Mouse (Mus musculus): Measurements from ENCODE around the gene Cldn18. TPM values are rescaled to one million over a fixed set of nuclear protein-coding genes. Genes with fewer than 3 reads are reported as not detected.

The Cldn18 gene
- not detected in 2 replicates for polyA plus RNA-seq (2016; fragmentation: Nextera tagmentation; extraction: Ambion mirVana)

- Histone ChIP-seq H3K27me3 (ENCODE audit: low read depth, poor library complexity, severe bottlenecking) (no peaks in the 10 kb centered on the region), H3K4me3 (no peak within 1 kb of the TSS), H3K4me1 (no peaks in the 10 kb centered on the region), H3K27ac (replicated peaks) (no peak within 1 kb of the TSS), H3K36me3 (no peaks in the 10 kb centered on the region), H3K9me3 (replicated peaks) (no peaks in the 10 kb centered on the region)
- DNase-seq (ENCODE audit: low spot score) = no peak
- WGBS = 92% methylated on average over 14 of the region's 14 CpGs
Observed at GRCm38 (mm10) chr9:99717134-99717533, at the start of gene Cldn18. TSS of gene Cldn18 (minus strand) at chr9:99717267.

- H3K27me3 ChIP-seq (ENCODE audit: low read depth, poor library complexity, severe bottlenecking) = 0 out of 2 replicates have a peak, but pooled peaks cover under 1% of the 10 kb centered on the region
- H3K9me3 ChIP-seq (replicated peaks) = no peaks in the 10 kb centered on the region
- no peak overlapping the region for H3K27ac ChIP-seq (replicated peaks)
- peak; percentile 21 for DNase-seq (ENCODE audit: low spot score)
- H3K4me1 ChIP-seq = no peaks in the 10 kb centered on the region
- H3K36me3 ChIP-seq = no peaks in the 10 kb centered on the region
- H3K4me3 ChIP-seq = no peak overlapping the region
- WGBS = 70% methylated on average over 6 of the region's 6 CpGs
Observed at GRCm38 (mm10) chr9:99763530-99763929, 46.5 kb upstream of the Cldn18 start.

GRCm38 (mm10) chr9:99750272-99750671, 33.2 kb upstream of the Cldn18 start:
- Histone ChIP-seq H3K4me3 (no peak overlapping the region), H3K4me1 (0 out of 2 replicates have a peak, but pooled peaks cover 6% of the 10 kb centered on the region), H3K36me3 (no peaks in the 10 kb centered on the region), H3K9me3 (replicated peaks) (no peaks in the 10 kb centered on the region), H3K27me3 (ENCODE audit: low read depth, poor library complexity, severe bottlenecking) (no peaks in the 10 kb centered on the region), H3K27ac (replicated peaks) (no peak overlapping the region)
- no peak for DNase-seq (ENCODE audit: low spot score)
- 81% methylated on average over 4 of the region's 4 CpGs for WGBS

- Histone ChIP-seq H3K9me3 (replicated peaks) (no peaks in the 10 kb centered on the region), H3K4me1 (0 out of 2 replicates have a peak, but pooled peaks cover 6% of the 10 kb centered on the region), H3K27me3 (ENCODE audit: low read depth, poor library complexity, severe bottlenecking) (no peaks in the 10 kb centered on the region), H3K36me3 (no peaks in the 10 kb centered on the region), H3K4me3 (no peak overlapping the region), H3K27ac (replicated peaks) (no peak overlapping the region)
- DNase-seq (ENCODE audit: low spot score) = no peak
- WGBS = 86% methylated on average over 1 of the region's 1 CpGs
Observed at GRCm38 (mm10) chr9:99748279-99748678, 31.2 kb upstream of the Cldn18 start.

GRCm38 (mm10) chr9:99747731-99748130, 30.7 kb upstream of the Cldn18 start:
- Histone ChIP-seq H3K4me1 (0 out of 2 replicates have a peak, but pooled peaks cover 6% of the 10 kb centered on the region), H3K36me3 (no peaks in the 10 kb centered on the region), H3K27me3 (ENCODE audit: low read depth, poor library complexity, severe bottlenecking) (no peaks in the 10 kb centered on the region), H3K4me3 (no peak overlapping the region), H3K9me3 (replicated peaks) (no peaks in the 10 kb centered on the region), H3K27ac (replicated peaks) (no peak overlapping the region)
- WGBS = 62% methylated on average over 4 of the region's 4 CpGs
- DNase-seq (ENCODE audit: low spot score) = no peak

- H3K27me3 ChIP-seq (ENCODE audit: low read depth, poor library complexity, severe bottlenecking) = no peaks in the 10 kb centered on the region
- DNase-seq (ENCODE audit: low spot score) = no peak
- H3K9me3 ChIP-seq (replicated peaks) = no peaks in the 10 kb centered on the region
- H3K4me1 ChIP-seq = 0 out of 2 replicates have a peak, but pooled peaks cover 6% of the 10 kb centered on the region
- WGBS = 82% methylated on average over 5 of the region's 5 CpGs
- no peaks in the 10 kb centered on the region for H3K36me3 ChIP-seq
- H3K27ac ChIP-seq (replicated peaks) = no peak overlapping the region
- H3K4me3 ChIP-seq = no peak overlapping the region
Observed at GRCm38 (mm10) chr9:99744548-99744947, 27.5 kb upstream of the Cldn18 start.

- Histone ChIP-seq H3K9me3 (replicated peaks) (peaks cover 4% of the 10 kb centered on the region), H3K36me3 (no peaks in the 10 kb centered on the region), H3K27ac (replicated peaks) (no peak overlapping the region), H3K4me3 (no peak overlapping the region), H3K4me1 (no peaks in the 10 kb centered on the region), H3K27me3 (ENCODE audit: low read depth, poor library complexity, severe bottlenecking) (no peaks in the 10 kb centered on the region)
- 35% methylated on average over 15 of the region's 15 CpGs for WGBS
- peak; percentile 82 for DNase-seq (ENCODE audit: low spot score)
Observed at GRCm38 (mm10) chr9:99729943-99730646, 13.0 kb upstream of the Cldn18 start.

GRCm38 (mm10) chr9:99727819-99728218, 10.8 kb upstream of the Cldn18 start:
- Histone ChIP-seq H3K36me3 (no peaks in the 10 kb centered on the region), H3K9me3 (replicated peaks) (no peaks in the 10 kb centered on the region), H3K27ac (replicated peaks) (no peak overlapping the region), H3K4me1 (no peaks in the 10 kb centered on the region), H3K4me3 (no peak overlapping the region), H3K27me3 (ENCODE audit: low read depth, poor library complexity, severe bottlenecking) (no peaks in the 10 kb centered on the region)
- WGBS = 83% methylated on average over 11 of the region's 11 CpGs
- no peak for DNase-seq (ENCODE audit: low spot score)

GRCm38 (mm10) chr9:99725278-99725677, 8.2 kb upstream of the Cldn18 start:
- H3K4me3 ChIP-seq = no peak overlapping the region
- H3K9me3 ChIP-seq (replicated peaks) = no peaks in the 10 kb centered on the region
- 89% methylated on average over 8 of the region's 8 CpGs for WGBS
- no peak overlapping the region for H3K27ac ChIP-seq (replicated peaks)
- no peaks in the 10 kb centered on the region for H3K36me3 ChIP-seq
- no peaks in the 10 kb centered on the region for H3K27me3 ChIP-seq (ENCODE audit: low read depth, poor library complexity, severe bottlenecking)
- no peaks in the 10 kb centered on the region for H3K4me1 ChIP-seq
- no peak for DNase-seq (ENCODE audit: low spot score)

GRCm38 (mm10) chr9:99720011-99720410, 2.9 kb upstream of the Cldn18 start:
- H3K27ac ChIP-seq (replicated peaks) = no peak overlapping the region
- WGBS = 60% methylated on average over 1 of the region's 1 CpGs
- H3K9me3 ChIP-seq (replicated peaks) = no peaks in the 10 kb centered on the region
- H3K4me1 ChIP-seq = no peaks in the 10 kb centered on the region
- H3K4me3 ChIP-seq = no peak overlapping the region
- H3K36me3 ChIP-seq = no peaks in the 10 kb centered on the region
- no peaks in the 10 kb centered on the region for H3K27me3 ChIP-seq (ENCODE audit: low read depth, poor library complexity, severe bottlenecking)
- no peak for DNase-seq (ENCODE audit: low spot score)

- no peak overlapping the region for H3K4me3 ChIP-seq
- H3K36me3 ChIP-seq = no peaks in the 10 kb centered on the region
- no peaks in the 10 kb centered on the region for H3K4me1 ChIP-seq
- H3K9me3 ChIP-seq (replicated peaks) = no peaks in the 10 kb centered on the region
- DNase-seq (ENCODE audit: low spot score) = no peak
- no peaks in the 10 kb centered on the region for H3K27me3 ChIP-seq (ENCODE audit: low read depth, poor library complexity, severe bottlenecking)
- 88% methylated on average over 4 of the region's 4 CpGs for WGBS
- H3K27ac ChIP-seq (replicated peaks) = no peak overlapping the region
Observed at GRCm38 (mm10) chr9:99710297-99710696, 6.8 kb downstream of the Cldn18 start.

GRCm38 (mm10) chr9:99709588-99710248, 7.3 kb downstream of the Cldn18 start:
- Histone ChIP-seq H3K27me3 (ENCODE audit: low read depth, poor library complexity, severe bottlenecking) (no peaks in the 10 kb centered on the region), H3K36me3 (no peaks in the 10 kb centered on the region), H3K9me3 (replicated peaks) (no peaks in the 10 kb centered on the region), H3K4me3 (no peak overlapping the region), H3K27ac (replicated peaks) (no peak overlapping the region), H3K4me1 (no peaks in the 10 kb centered on the region)
- no peak for DNase-seq (ENCODE audit: low spot score)
- 90% methylated on average over 22 of the region's 22 CpGs for WGBS

GRCm38 (mm10) chr9:99707425-99708126, 9.5 kb downstream of the Cldn18 start:
- Histone ChIP-seq H3K36me3 (no peaks in the 10 kb centered on the region), H3K27ac (replicated peaks) (no peak overlapping the region), H3K27me3 (ENCODE audit: low read depth, poor library complexity, severe bottlenecking) (no peaks in the 10 kb centered on the region), H3K4me3 (no peak overlapping the region), H3K4me1 (no peaks in the 10 kb centered on the region), H3K9me3 (replicated peaks) (no peaks in the 10 kb centered on the region)
- 74% methylated on average over 11 of the region's 11 CpGs for WGBS
- DNase-seq (ENCODE audit: low spot score) = no peak

Data from midbrain, embryonic 10.5 days (tissue).